Mouse (Mus musculus): ENCODE measurements around the gene Col12a1.

Col12a1 gene

DNA sequence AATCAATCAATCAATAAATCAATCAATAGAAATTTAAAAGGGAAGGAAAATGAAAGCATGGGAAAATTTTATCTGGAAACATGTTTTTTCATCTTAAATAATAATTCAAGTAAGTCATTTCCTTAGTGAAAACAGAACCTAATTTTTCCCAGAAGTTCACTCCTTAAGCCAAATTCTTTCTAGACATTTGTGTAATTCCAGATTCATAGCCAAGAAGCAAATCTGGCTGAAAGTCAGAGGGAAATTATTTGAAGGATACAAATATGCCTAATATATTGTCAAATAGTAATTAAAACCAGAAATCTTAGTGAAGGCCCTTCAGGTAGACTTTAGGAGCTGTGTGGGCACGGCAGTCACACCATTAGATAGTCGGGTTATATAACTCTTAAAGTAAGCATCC, 115.2 kb downstream of the Col12a1 start:
- DNase-seq (ENCODE audit: low spot score), result no peak

- DNase-seq (ENCODE audit: low spot score), result no peak
Observed at GRCm38 (mm10) chr9:79600237-79600570, 118.4 kb downstream of the Col12a1 start.

- DNase-seq (ENCODE audit: low spot score), result no peak
Observed at GRCm38 (mm10) chr9:79599395-79600236, 119.0 kb downstream of the Col12a1 start.

DNA sequence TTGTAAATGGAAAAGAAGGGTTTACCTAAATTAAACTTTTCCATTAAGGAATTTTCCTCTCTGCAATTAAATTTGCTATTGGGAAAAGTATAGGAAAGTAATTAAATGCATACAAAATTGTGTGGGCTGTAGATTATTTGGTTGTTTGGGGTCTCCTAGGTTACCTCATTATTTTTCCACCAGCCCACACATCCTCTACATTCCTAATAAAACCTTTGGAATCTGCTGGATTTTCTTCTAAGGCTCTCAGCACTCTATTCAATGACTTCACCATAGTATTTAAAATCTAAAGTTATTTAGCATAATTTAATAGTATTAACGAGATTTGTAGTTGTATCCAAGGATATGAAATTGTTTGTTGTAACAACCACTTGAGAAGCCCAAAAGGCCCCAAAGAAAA, 120.1 kb downstream of the Col12a1 start:
- DNase-seq (ENCODE audit: low spot score), result no peak

GRCm38 (mm10) chr9:79586415-79587195, 132.0 kb downstream of the Col12a1 start:
- DNase-seq (ENCODE audit: low spot score), result no peak

- no peak for DNase-seq (ENCODE audit: low spot score)
Observed at GRCm38 (mm10) chr9:79566838-79567237, 151.8 kb downstream of the Col12a1 start.

- peak; percentile 24 for DNase-seq (ENCODE audit: low spot score)
Observed at GRCm38 (mm10) chr9:79553297-79553696, 165.3 kb downstream of the Col12a1 start.
